Mouse (Mus musculus) MEL (cell line): Measurements from ENCODE around the gene Styx.

Experiments
- BHLHE40 ChIP-seq: IDR thresholded peaks from 2 replicates; pipeline ENCODE4 v1.6.1; 2012; ENCODE audit warnings: low read depth, mild to moderate bottlenecking, inconsistent platforms, low read length, improper control_type of control experiment, borderline replicate concordance
- CTCF ChIP-seq, 3 experiments: IDR thresholded peaks in 2 of 3; conservative IDR thresholded peaks in 1 of 3; 2 replicates each; pipeline ENCODE4 v1.5.1; 2011 to 2012; ENCODE audit warnings: low read length in 3 of 3, low read depth in 2 of 3, mild to moderate bottlenecking in 2 of 3, improper control_type of control experiment in 1 of 3, inconsistent platforms in 1 of 3, mixed read lengths in 1 of 3, moderate library complexity in 1 of 3; ENCODE audit not compliant: control insufficient read depth in 1 of 3, insufficient read depth in 1 of 3, poor library complexity in 1 of 3, severe bottlenecking in 1 of 3
- ELF1 ChIP-seq: IDR thresholded peaks from 2 replicates; pipeline ENCODE4 v1.6.1; 2014; ENCODE audit warnings: low read depth, mild to moderate bottlenecking, inconsistent platforms, low read length, improper control_type of control experiment, moderate library complexity
- EP300 ChIP-seq, 2 experiments: IDR thresholded peaks; 2 replicates each; pipeline ENCODE4 v1.6.1; 2011; ENCODE audit warnings: improper control_type of control experiment in 2 of 2, low read length in 2 of 2, low read depth in 1 of 2, mild to moderate bottlenecking in 1 of 2
- JUND ChIP-seq: IDR thresholded peaks from 2 replicates; pipeline ENCODE4 v1.6.1; 2011; ENCODE audit warnings: low read depth, mild to moderate bottlenecking, improper control_type of control experiment, low read length
- KAT2A ChIP-seq: conservative IDR thresholded peaks from 2 replicates; pipeline ENCODE4 v1.6.1; 2012; ENCODE audit warnings: low read depth, low read length, improper control_type of control experiment, inconsistent platforms
- NRF1 ChIP-seq: IDR thresholded peaks from 2 replicates; pipeline ENCODE4 v1.6.1; 2014; ENCODE audit warnings: low read depth, mild to moderate bottlenecking, inconsistent platforms, low read length, improper control_type of control experiment, moderate library complexity; ENCODE audit not compliant: poor library complexity, insufficient read depth, severe bottlenecking
- POLR2A ChIP-seq, 2 experiments: IDR thresholded peaks; 2 replicates each; pipeline ENCODE4 v1.6.1; 2011 to 2012; ENCODE audit warnings: low read length in 2 of 2, mild to moderate bottlenecking in 2 of 2, control low read depth in 1 of 2, improper control_type of control experiment in 1 of 2, low read depth in 1 of 2, moderate library complexity in 1 of 2; ENCODE audit not compliant: control insufficient read depth in 1 of 2, insufficient read depth in 1 of 2, poor library complexity in 1 of 2
- TCF12 ChIP-seq: IDR thresholded peaks from 2 replicates; pipeline ENCODE4 v1.6.1; 2014; ENCODE audit warnings: low read depth, mild to moderate bottlenecking, inconsistent platforms, low read length, improper control_type of control experiment, moderate library complexity
- ZC3H11A ChIP-seq: IDR thresholded peaks from 2 replicates; pipeline ENCODE4 v1.6.1; 2012; ENCODE audit warnings: low read depth, mild to moderate bottlenecking, inconsistent platforms, low read length, improper control_type of control experiment
- ZKSCAN1 ChIP-seq: IDR thresholded peaks from 2 replicates; pipeline ENCODE4 v1.6.1; 2012; ENCODE audit warnings: low read depth, mild to moderate bottlenecking, inconsistent platforms, low read length, improper control_type of control experiment, moderate library complexity
- ZNF384 ChIP-seq: IDR thresholded peaks from 2 replicates; pipeline ENCODE4 v1.6.1; 2012; ENCODE audit warnings: low read depth, mild to moderate bottlenecking, inconsistent platforms, low read length, improper control_type of control experiment

DNA sequence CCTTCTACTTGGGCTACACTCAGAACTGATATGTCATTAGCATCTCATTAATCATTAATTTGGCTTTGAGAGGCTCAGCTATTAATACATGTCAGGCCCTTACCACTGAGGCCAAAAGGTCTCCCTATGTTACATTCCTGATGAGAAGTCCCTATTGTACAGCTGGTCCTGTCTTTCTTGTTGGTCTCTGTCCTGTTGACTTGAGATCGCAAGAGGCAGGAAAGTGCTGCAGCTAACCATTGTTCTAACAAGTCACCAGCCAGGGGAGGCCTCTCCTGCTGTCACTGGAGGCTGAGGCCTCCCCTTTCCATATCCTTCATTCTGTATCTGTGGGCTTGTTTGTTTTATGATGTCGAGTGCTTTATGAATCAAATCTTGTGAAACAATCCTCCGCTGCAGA, 95.9 kb downstream of the Styx start:
- TF ChIP-seq NRF1: no peak
- no peak for TF ChIP-seq JUND
- no peak for TF ChIP-seq POLR2A (IDR thresholded peaks at IDR 0.05; ENCODE audit: control insufficient read depth in 1 of 2, insufficient read depth in 1 of 2, low read depth in 1 of 2, low read length in 2 of 2, poor library complexity in 1 of 2)
- no peak for TF ChIP-seq ELF1
- TF ChIP-seq CTCF (IDR thresholded peaks at IDR 0.05 in 2 of 3, conservative IDR thresholded peaks at IDR 0.05 in 1 of 3; ENCODE audit: control insufficient read depth in 1 of 3, insufficient read depth in 1 of 3, low read depth in 2 of 3, low read length in 3 of 3, poor library complexity in 1 of 3, severe bottlenecking in 1 of 3): no peak
- TF ChIP-seq EP300 (IDR thresholded peaks at IDR 0.05; ENCODE audit: low read depth in 1 of 2, low read length in 2 of 2): no peak
- TF ChIP-seq ZC3H11A: no peak
- TF ChIP-seq BHLHE40: no peak
- TF ChIP-seq ZNF384: no peak
- no peak for TF ChIP-seq TCF12
- TF ChIP-seq KAT2A: no peak
- TF ChIP-seq ZKSCAN1: no peak
